In genomic region chr14:105803281-105803680, GRCm38 (mm10) we compare ENCODE assay signal across 9 mouse cellular contexts.
DNase-seq lines count a peak whose midpoint lies in the region; ATAC-seq lines count a peak whose summit lies in the region.
"Had no signal": no experiment of that assay in that cellular context is flagged by ENCODE, and none has a peak within 500 bp of the region (broad histone marks: within the 10 kb centered on the region; RNA-seq: fewer than 3 reads in every experiment).

No protein-coding gene starts in this region.

- no peaks in the 10 kb centered on the region for H3K9me3 ChIP-seq in heart, embryonic 11.5 days (replicated peaks; ENCODE audit: control insufficient read depth, low read length)
- H3K9me3 ChIP-seq in neural tube, embryonic 12.5 days = no peaks in the 10 kb centered on the region
- H3K9me3 ChIP-seq in limb, embryonic 12.5 days = no peaks in the 10 kb centered on the region

- no peak overlapping the region for H3K27ac ChIP-seq in heart, embryonic 11.5 days (ENCODE audit: low read depth, low read length)
- no peak overlapping the region for H3K27ac ChIP-seq in neural tube, embryonic 12.5 days
- H3K27ac ChIP-seq in limb, embryonic 12.5 days = no peak overlapping the region

- no peaks in the 10 kb centered on the region for H3K36me3 ChIP-seq in heart, embryonic 11.5 days (ENCODE audit: control insufficient read depth, insufficient read depth, low read length)
- no peaks in the 10 kb centered on the region for H3K36me3 ChIP-seq in neural tube, embryonic 12.5 days
- no peaks in the 10 kb centered on the region for H3K36me3 ChIP-seq in limb, embryonic 12.5 days

- peak overlapping the region; percentile 33 for H3K4me3 ChIP-seq in heart, embryonic 11.5 days (ENCODE audit: low read depth, low read length)
- no peak overlapping the region for H3K4me3 ChIP-seq in neural tube, embryonic 12.5 days
- no peak overlapping the region for H3K4me3 ChIP-seq in limb, embryonic 12.5 days (replicated peaks)

- DNase-seq in heart, adult 18-20 months = no peak
- DNase-seq in neural tube, embryonic 10.5 days (ENCODE audit: extremely low spot score, low spot score) = no peak
- DNase-seq in yolk sac, embryonic 10.5 days (ENCODE audit: low spot score) = peak; percentile 31
- no peak for DNase-seq in left cerebral cortex, adult 11 months (ENCODE audit: low spot score)
- no peak for DNase-seq in layer of hippocampus, postnatal 10 days (ENCODE audit: low spot score in 2 of 2)
- DNase-seq: cerebellum, adult 9-11 months had no signal

- peak overlapping the region; percentile 64 for H3K4me2 ChIP-seq in heart, embryonic 11.5 days
- H3K4me2 ChIP-seq in neural tube, embryonic 12.5 days (replicated peaks) = peak overlapping the region; percentile 45; the same call in 1 of the 2 replicates
- peak overlapping the region; percentile 49 for H3K4me2 ChIP-seq in limb, embryonic 12.5 days

- ATAC-seq in heart, embryonic 11.5 days (replicated peaks; ENCODE audit: insufficient number of reproducible peaks, low FRiP score, low TSS enrichment) = no peak
- ATAC-seq in neural tube, embryonic 12.5 days (ENCODE audit: low FRiP score, low read depth) = no peak
- no peak for ATAC-seq in limb, embryonic 12.5 days (ENCODE audit: insufficient number of reproducible peaks, insufficient read depth, low FRiP score, low TSS enrichment, low read depth)

- 21% methylated on average over 7 of the region's 7 CpGs for WGBS in heart, embryonic 11.5 days (ENCODE audit: insufficient replicate concordance)
- 24% methylated on average over 7 of the region's 7 CpGs for WGBS in neural tube, embryonic 12.5 days
- 29% methylated on average over 7 of the region's 7 CpGs for whole genome bisulfite sequencing in limb, embryonic 12.5 days

- H3K4me1 ChIP-seq in heart, embryonic 11.5 days (ENCODE audit: control insufficient read depth, insufficient read depth, low read length) = peaks cover 8% of the 10 kb centered on the region
- 0 out of 2 replicates have a peak, but pooled peaks cover 3% of the 10 kb centered on the region for H3K4me1 ChIP-seq in neural tube, embryonic 12.5 days
- H3K4me1 ChIP-seq in limb, embryonic 12.5 days (replicated peaks) = peaks cover 30% of the 10 kb centered on the region

- H3K9ac ChIP-seq in heart, embryonic 11.5 days (ENCODE audit: low read depth, low read length) = no peak overlapping the region
- H3K9ac ChIP-seq in neural tube, embryonic 12.5 days = no peak overlapping the region
- no peak overlapping the region for H3K9ac ChIP-seq in limb, embryonic 12.5 days (replicated peaks)

- no peaks in the 10 kb centered on the region for H3K27me3 ChIP-seq in heart, embryonic 11.5 days (ENCODE audit: control insufficient read depth, insufficient read depth, low read length)
- H3K27me3 ChIP-seq in neural tube, embryonic 12.5 days (replicated peaks) = no peaks in the 10 kb centered on the region
- no peaks in the 10 kb centered on the region for H3K27me3 ChIP-seq in limb, embryonic 12.5 days
